Mouse (Mus musculus) embryonic facial prominence, embryonic 12.5 days (tissue): Measurements from ENCODE around the gene Mapk11. TPM values are rescaled to one million over a fixed set of nuclear protein-coding genes. Genes with fewer than 3 reads are reported as not detected.

ENCODE experiments used
- ATAC-seq: fragments of 200-750 bp; cut with Nextera tagmentation; 2 replicates; pipeline ENCODE4 v1.8.0; 2017; ENCODE audit not compliant: insufficient number of reproducible peaks, insufficient read depth, low FRiP score, low TSS enrichment
- H3K27ac ChIP-seq: fragments of 300-500 bp; sonication (generic); 2 replicates; pipeline ENCODE4 v1.5.1; 2016; ENCODE audit warnings: mild to moderate bottlenecking
- H3K27me3 ChIP-seq: fragments of 300-500 bp; sonication (generic); 2 replicates; pipeline ENCODE4 v1.6.1; 2016; ENCODE audit warnings: mild to moderate bottlenecking, moderate library complexity
- H3K36me3 ChIP-seq: fragments of 300-500 bp; sonication (generic); 2 replicates; pipeline ENCODE4 v1.6.1; 2016; ENCODE audit warnings: mild to moderate bottlenecking
- H3K4me1 ChIP-seq: fragments of 300-500 bp; sonication (generic); 2 replicates; pipeline ENCODE4 v1.6.1; 2016
- H3K4me2 ChIP-seq: fragments of 300-500 bp; sonication (generic); replicated peaks from 2 replicates; pipeline ENCODE4 v1.6.1; 2016; ENCODE audit warnings: mild to moderate bottlenecking, moderate library complexity
- H3K4me3 ChIP-seq: fragments of 300-500 bp; sonication (generic); 2 replicates; pipeline ENCODE4 v1.5.1; 2016; ENCODE audit warnings: mild to moderate bottlenecking
- H3K9ac ChIP-seq: fragments of 300-500 bp; sonication (generic); 2 replicates; pipeline ENCODE4 v1.6.1; 2016; ENCODE audit warnings: mild to moderate bottlenecking, moderate library complexity
- H3K9me3 ChIP-seq: fragments of 300-500 bp; sonication (generic); 2 replicates; pipeline ENCODE4 v1.6.1; 2016; ENCODE audit warnings: mild to moderate bottlenecking, moderate library complexity
- WGBS: fragments of 180-500 bp; shearing (Covaris S2); methylation state at CpG from one replicate; pipeline ENCODE4 v1.1.7; 2016; 5-methylcytosine and 5-hydroxymethylcytosine counted together
- polyA plus RNA-seq: library from polyadenylated mRNA; unstranded; fragments of >200 nt; fragmentation: Nextera tagmentation; extraction: Ambion mirVana; gene quantifications from 2 replicates; pipeline ENCODE4 v1.2.1, GENCODE M21; 2016

Mapk11 gene
- polyA plus RNA-seq, 1 experiment from 2014 or later, result 14.0 TPM

GRCm38 (mm10) chr15:89150041-89150390 lies 588 bp upstream of the Mapk11 start:
- H3K9ac ChIP-seq, result no peak overlapping the region; the same call in 1 of the 2 replicates
- H3K27me3 ChIP-seq, result peaks cover 51% of the 10 kb centered on the region
- ATAC-seq, result no peak
- H3K36me3 ChIP-seq, result peaks cover 17% of the 10 kb centered on the region
- WGBS, result 2% methylated on average over 13 of the region's 13 CpGs
- H3K4me3 ChIP-seq, result peak overlapping the region; percentile 66
- H3K27ac ChIP-seq, result 0 out of 2 replicates have a peak overlapping the region, but pooled peaks have one; percentile 69
- peak overlapping the region; percentile 95 for H3K4me2 ChIP-seq
- peaks cover 25% of the 10 kb centered on the region for H3K4me1 ChIP-seq
- no peaks in the 10 kb centered on the region for H3K9me3 ChIP-seq

- peak overlapping the region; percentile 69 for H3K27ac ChIP-seq
- peaks cover 54% of the 10 kb centered on the region for H3K27me3 ChIP-seq
- H3K4me2 ChIP-seq, result peak overlapping the region; percentile 95
- H3K4me1 ChIP-seq, result peaks cover 25% of the 10 kb centered on the region
- H3K36me3 ChIP-seq, result peaks cover 4% of the 10 kb centered on the region; the same call in 1 of the 2 replicates
- H3K9ac ChIP-seq, result peak overlapping the region; percentile 68
- H3K9me3 ChIP-seq, result no peaks in the 10 kb centered on the region
- H3K4me3 ChIP-seq, result peak overlapping the region; percentile 66
- ATAC-seq, result no peak
- 7% methylated on average over 25 of the region's 25 CpGs for WGBS
Observed at GRCm38 (mm10) chr15:89148496-89149270, 745 bp downstream of the Mapk11 start.

DNA sequence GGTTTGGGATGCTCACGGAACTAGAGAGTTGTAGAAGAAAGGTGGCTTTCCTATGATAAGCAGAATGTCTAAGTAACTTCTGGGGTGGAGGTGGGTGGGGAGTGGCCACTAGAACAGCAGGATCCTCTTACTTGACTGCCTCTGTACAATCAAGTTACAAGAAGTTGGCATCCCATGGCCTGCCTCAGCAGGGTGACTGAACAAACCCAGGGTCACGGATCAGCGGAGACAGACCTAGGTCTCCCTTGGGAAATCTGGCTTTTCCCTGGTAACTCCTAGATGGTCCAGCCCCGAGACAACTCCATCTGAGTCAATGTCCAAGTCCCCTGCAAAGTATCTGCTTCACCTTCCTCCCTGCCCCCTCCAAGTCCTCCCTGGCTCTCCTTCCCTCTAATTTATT lies 1.5 kb downstream of the Mapk11 start:
- 52% methylated on average over 4 of the region's 4 CpGs for WGBS
- H3K9me3 ChIP-seq, result no peaks in the 10 kb centered on the region
- H3K9ac ChIP-seq, result no peak overlapping the region
- no peak overlapping the region for H3K27ac ChIP-seq
- H3K36me3 ChIP-seq, result no peaks in the 10 kb centered on the region
- no peak for ATAC-seq
- H3K4me3 ChIP-seq, result peak overlapping the region; percentile 66; the same call in 1 of the 2 replicates
- H3K4me1 ChIP-seq, result peaks cover 25% of the 10 kb centered on the region
- H3K27me3 ChIP-seq, result peaks cover 60% of the 10 kb centered on the region
- H3K4me2 ChIP-seq, result peak overlapping the region; percentile 95

- 0 out of 2 replicates have a peak overlapping the region, but pooled peaks have one; percentile 26 for H3K4me3 ChIP-seq
- no peaks in the 10 kb centered on the region for H3K36me3 ChIP-seq
- no peak for ATAC-seq
- no peak overlapping the region for H3K9ac ChIP-seq
- no peak overlapping the region for H3K27ac ChIP-seq
- H3K4me1 ChIP-seq, result peaks cover 25% of the 10 kb centered on the region
- no peaks in the 10 kb centered on the region for H3K9me3 ChIP-seq
- H3K4me2 ChIP-seq, result peak overlapping the region; percentile 95
- H3K27me3 ChIP-seq, result peaks cover 65% of the 10 kb centered on the region
- WGBS, result 20% methylated on average over 10 of the region's 10 CpGs
Observed at GRCm38 (mm10) chr15:89147456-89147855, 2.0 kb downstream of the Mapk11 start.

GRCm38 (mm10) chr15:89147024-89147423 lies 2.4 kb downstream of the Mapk11 start:
- Histone ChIP-seq H3K4me1 (peaks cover 25% of the 10 kb centered on the region), H3K27me3 (peaks cover 69% of the 10 kb centered on the region), H3K4me2 (peak overlapping the region; percentile 95), H3K36me3 (no peaks in the 10 kb centered on the region), H3K9ac (peak overlapping the region; percentile 41), H3K4me3 (peak overlapping the region; percentile 26), H3K27ac (no peak overlapping the region), H3K9me3 (no peaks in the 10 kb centered on the region)
- WGBS, result 9% methylated on average over 16 of the region's 16 CpGs
- no peak for ATAC-seq

DNA sequence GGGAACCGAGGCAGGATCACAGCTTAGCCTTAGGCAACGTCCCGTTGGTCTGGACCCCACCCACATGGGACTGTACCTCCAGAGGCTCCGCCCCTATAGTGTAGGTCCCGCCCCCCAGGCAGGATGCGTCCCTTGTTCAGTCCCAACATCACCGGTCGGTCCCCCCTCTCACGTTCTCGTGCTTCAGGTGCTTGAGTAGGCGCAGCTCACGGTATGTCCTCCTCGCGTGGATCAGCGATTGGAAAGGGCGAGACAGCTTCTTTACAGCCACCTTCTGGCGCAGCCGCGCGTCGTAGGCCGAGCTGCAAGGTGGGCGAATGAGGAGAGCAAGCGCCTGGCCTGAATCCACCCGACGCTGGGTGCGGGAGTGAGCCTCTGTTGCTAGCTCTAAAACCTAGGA lies 2.9 kb downstream of the Mapk11 start:
- 2% methylated on average over 27 of the region's 27 CpGs for WGBS
- Histone ChIP-seq H3K9me3 (no peaks in the 10 kb centered on the region), H3K36me3 (no peaks in the 10 kb centered on the region), H3K4me2 (peak overlapping the region; percentile 95), H3K4me3 (peak overlapping the region; percentile 26), H3K27me3 (peaks cover 73% of the 10 kb centered on the region), H3K9ac (peak overlapping the region; percentile 41), H3K4me1 (peaks cover 25% of the 10 kb centered on the region), H3K27ac (no peak overlapping the region)
- no peak for ATAC-seq

- Histone ChIP-seq H3K27me3 (peaks cover 79% of the 10 kb centered on the region), H3K9ac (no peak overlapping the region), H3K4me3 (no peak overlapping the region), H3K4me1 (peaks cover 30% of the 10 kb centered on the region), H3K4me2 (peak overlapping the region; percentile 95), H3K27ac (no peak overlapping the region), H3K36me3 (no peaks in the 10 kb centered on the region), H3K9me3 (no peaks in the 10 kb centered on the region)
- WGBS, result 75% methylated on average over 24 of the region's 24 CpGs
- no peak for ATAC-seq
Observed at GRCm38 (mm10) chr15:89145813-89146350, 3.5 kb downstream of the Mapk11 start.

DNA sequence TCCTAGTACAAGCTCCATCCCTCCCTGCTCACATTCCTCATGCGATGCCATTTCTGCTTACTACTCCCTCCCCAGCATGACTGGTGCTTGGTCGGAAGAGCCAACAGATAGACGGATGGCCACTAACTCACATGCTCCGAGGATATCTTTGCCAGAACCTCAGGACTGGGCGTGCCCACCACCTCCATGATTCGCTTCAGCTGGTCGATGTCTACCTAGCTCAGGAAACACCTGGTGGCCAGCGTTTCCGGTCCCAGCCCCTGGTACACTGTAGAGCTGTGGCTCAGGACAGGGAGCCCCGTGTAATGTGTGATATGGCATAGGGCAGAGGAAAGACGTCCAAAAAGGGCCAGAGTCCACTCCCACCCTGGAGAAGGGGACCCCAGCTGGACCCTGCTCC lies 4.5 kb downstream of the Mapk11 start:
- H3K9ac ChIP-seq, result no peak overlapping the region
- H3K4me2 ChIP-seq, result no peak overlapping the region
- WGBS, result 84% methylated on average over 11 of the region's 11 CpGs
- H3K4me1 ChIP-seq, result peaks cover 34% of the 10 kb centered on the region
- H3K4me3 ChIP-seq, result no peak overlapping the region
- H3K9me3 ChIP-seq, result no peaks in the 10 kb centered on the region
- H3K36me3 ChIP-seq, result no peaks in the 10 kb centered on the region
- H3K27ac ChIP-seq, result no peak overlapping the region
- H3K27me3 ChIP-seq, result peaks cover 86% of the 10 kb centered on the region
- ATAC-seq, result no peak

DNA sequence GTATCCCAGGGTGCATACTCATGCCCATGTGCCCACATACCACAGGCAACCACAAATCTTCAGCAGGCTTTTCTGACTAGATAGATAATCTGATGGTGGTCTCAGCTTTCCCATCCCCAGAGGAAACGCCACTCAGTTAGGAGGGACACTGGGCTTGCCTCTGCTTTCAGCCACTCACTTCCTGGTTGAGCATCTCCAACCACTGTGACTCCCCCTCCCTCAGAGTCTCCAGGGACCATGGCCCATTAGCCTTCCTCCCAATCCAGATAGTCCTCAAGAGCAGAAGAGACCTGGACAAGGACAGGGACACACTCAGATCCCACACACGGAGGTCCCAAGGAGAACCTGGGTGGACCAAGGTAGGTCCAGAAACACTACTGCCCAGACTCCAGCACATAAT lies 6.3 kb downstream of the Mapk11 start:
- no peak overlapping the region for H3K9ac ChIP-seq
- H3K4me2 ChIP-seq, result no peak overlapping the region
- no peak for ATAC-seq
- WGBS, result 73% methylated on average over 2 of the region's 2 CpGs
- peaks cover 87% of the 10 kb centered on the region for H3K27me3 ChIP-seq
- no peaks in the 10 kb centered on the region for H3K9me3 ChIP-seq
- H3K36me3 ChIP-seq, result no peaks in the 10 kb centered on the region
- H3K4me1 ChIP-seq, result peaks cover 36% of the 10 kb centered on the region
- no peak overlapping the region for H3K4me3 ChIP-seq
- H3K27ac ChIP-seq, result no peak overlapping the region

DNA sequence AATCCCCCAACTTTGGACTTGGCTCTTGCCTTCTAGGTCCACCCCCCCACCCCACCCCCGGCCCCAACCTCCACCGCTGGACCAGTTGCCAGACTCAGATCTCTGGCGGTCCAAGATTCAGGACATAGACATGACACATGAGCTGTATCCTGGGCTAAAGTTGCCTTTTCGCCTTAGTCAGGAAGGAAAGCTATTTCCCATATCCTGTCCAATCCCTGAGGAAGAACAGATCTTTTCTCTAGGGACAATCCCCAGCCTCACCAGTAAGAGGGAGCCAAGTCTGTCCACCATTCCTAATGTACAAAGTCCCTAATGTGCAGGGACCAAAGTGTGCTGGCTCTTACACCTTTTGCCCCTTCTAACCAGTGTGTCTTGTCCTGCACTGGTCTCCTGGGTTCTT lies 7.5 kb downstream of the Mapk11 start:
- ATAC-seq, result no peak
- 43% methylated on average over 4 of the region's 4 CpGs for WGBS
- Histone ChIP-seq H3K4me2 (no peak overlapping the region), H3K4me1 (peaks cover 26% of the 10 kb centered on the region), H3K9ac (no peak overlapping the region), H3K27me3 (peaks cover 79% of the 10 kb centered on the region), H3K36me3 (no peaks in the 10 kb centered on the region), H3K9me3 (no peaks in the 10 kb centered on the region), H3K4me3 (no peak overlapping the region), H3K27ac (no peak overlapping the region)

DNA sequence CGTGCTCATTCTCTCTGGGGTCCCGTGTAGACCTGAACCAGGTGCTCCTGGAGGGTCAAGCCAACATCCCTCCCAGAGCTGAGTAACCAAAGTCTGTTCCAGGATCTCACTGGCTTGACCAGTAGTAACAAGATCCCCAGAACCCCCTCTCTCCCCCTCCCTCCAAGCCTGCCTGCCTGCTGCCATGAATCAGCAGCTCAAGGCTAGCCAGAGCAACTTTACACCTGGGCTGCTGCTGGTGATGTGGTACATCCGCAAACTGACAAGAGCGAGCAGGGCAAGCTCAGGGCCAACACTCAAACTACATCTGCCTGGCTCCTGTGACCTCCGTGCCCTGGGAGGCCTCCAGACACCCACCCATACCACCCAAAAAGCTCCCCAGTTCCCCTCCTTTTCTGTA lies 8.0 kb downstream of the Mapk11 start:
- 13% methylated on average over 5 of the region's 5 CpGs for WGBS
- ATAC-seq, result no peak
- no peaks in the 10 kb centered on the region for H3K36me3 ChIP-seq
- no peaks in the 10 kb centered on the region for H3K9me3 ChIP-seq
- no peak overlapping the region for H3K4me2 ChIP-seq
- no peak overlapping the region for H3K4me3 ChIP-seq
- peaks cover 75% of the 10 kb centered on the region for H3K27me3 ChIP-seq
- no peak overlapping the region for H3K27ac ChIP-seq
- H3K9ac ChIP-seq, result no peak overlapping the region
- H3K4me1 ChIP-seq, result peaks cover 22% of the 10 kb centered on the region

DNA sequence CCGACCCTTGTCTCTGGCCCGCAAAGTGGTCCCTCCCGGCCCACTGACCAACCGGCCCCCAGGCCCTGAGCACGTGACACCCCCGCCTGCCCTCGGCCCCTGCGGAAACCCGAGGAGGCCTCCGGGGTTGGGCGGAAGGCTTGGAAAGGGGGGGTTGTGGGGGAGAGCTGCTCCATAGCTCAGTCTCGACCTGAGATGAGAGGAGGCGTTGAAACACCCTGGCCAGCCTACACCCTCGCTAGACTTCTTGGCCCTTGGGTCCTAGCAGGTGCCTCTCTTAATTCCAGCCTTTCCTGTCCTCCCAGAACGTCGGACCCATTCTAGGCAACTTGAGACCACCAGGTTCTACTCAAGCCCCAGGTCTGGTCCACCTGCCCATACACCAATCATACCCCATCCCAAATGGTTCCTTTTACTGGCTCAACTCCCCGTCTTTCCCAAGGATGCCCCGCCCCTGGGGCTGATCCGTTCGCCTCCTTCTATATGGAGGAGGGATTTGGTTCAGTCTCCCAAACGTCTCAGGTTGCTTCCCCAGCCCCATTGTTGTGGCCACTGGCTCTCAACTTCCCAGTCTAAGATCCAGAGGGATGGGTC lies 8.7 kb downstream of the Mapk11 start, which contains the start of gene Mapk12:
Mapk12 (minus strand) TSS at position 45 of the 594 bp plus-strand sequence.
- peaks cover 19% of the 10 kb centered on the region; the same call in 1 of the 2 replicates for H3K4me1 ChIP-seq
- H3K36me3 ChIP-seq, result no peaks in the 10 kb centered on the region
- H3K4me2 ChIP-seq, result peak within 1 kb of the TSS; percentile 92
- WGBS, result 1% methylated on average over 21 of the region's 21 CpGs
- H3K9ac ChIP-seq, result peak within 1 kb of the TSS; percentile 66
- H3K27me3 ChIP-seq, result peaks cover 68% of the 10 kb centered on the region
- no peaks in the 10 kb centered on the region for H3K9me3 ChIP-seq
- ATAC-seq, result peak; percentile 30
- H3K27ac ChIP-seq, result no peak within 1 kb of the TSS
- H3K4me3 ChIP-seq, result peak within 1 kb of the TSS; percentile 46
